Mouse (Mus musculus) cerebellum, adult 9-11 months (tissue): ENCODE measurements around the gene Sh2b2.

Source experiments
- DNase-seq: peaks from one replicate; pipeline ENCODE4 v3.0.0; 2022

Sh2b2 gene

DNA sequence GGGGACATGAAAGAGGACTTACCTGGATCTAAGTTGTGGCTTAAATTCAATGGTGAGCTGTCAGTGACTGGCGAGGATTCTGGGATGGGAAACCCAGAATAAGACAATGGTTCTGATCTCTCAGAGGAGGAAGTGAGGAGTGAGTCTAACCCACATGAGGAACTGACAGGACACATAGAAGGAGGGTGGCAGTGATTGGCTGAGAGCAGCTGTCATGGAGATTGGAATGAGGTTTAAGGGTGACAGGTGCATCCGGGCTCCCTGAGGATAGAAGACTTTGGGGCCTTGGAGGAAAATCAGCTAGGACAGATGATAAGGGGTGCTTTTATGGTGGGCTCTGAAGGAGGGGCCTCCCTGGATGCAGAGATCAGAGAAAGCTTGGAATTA is at the start of gene Sh2b2:
Sh2b2 (minus strand) TSS at position 105 of the 387 bp plus-strand sequence.
- no peak for DNase-seq

DNA sequence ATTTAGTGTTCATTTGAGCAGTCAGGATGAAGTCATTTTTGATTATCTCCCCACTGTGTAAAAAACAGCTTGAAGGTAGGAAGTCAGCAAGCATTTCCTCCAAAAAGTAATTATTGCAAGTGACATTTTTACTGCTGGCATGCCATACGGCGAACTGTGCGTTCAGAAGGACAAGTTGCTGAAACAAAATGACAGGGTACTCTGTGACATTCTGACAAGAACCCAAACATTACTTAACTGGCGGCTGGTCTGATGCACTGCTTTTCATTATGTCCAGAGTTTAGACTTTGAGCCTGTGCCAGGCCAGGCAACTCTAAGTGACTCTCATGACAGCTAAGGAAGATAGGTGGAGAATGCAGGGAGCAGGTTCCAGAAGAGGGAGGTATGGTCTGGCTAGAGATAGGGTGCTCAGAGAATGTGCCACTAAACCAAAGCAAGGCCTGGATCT is 46.6 kb upstream of the Sh2b2 start:
- DNase-seq: peak; percentile 37

DNA sequence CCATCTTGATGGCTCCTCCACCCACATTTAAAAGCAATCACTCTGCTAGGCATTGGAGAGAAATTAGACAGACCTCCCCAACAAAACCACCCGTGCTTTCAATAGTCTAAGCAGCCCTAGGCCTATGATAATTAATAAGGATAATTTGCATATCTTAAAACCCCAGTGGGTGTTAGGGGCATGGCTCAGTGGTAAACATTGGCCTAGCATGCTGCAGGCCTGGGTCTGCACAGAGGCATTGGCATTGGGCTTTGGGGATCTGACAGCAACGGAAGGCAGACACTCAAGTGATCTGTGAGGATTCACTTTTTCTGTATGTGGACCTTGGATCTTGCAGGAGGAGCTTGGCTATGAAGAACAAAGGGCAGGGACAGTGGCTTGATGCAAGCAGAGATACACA is 46.0 kb upstream of the Sh2b2 start:
- no peak for DNase-seq

DNA sequence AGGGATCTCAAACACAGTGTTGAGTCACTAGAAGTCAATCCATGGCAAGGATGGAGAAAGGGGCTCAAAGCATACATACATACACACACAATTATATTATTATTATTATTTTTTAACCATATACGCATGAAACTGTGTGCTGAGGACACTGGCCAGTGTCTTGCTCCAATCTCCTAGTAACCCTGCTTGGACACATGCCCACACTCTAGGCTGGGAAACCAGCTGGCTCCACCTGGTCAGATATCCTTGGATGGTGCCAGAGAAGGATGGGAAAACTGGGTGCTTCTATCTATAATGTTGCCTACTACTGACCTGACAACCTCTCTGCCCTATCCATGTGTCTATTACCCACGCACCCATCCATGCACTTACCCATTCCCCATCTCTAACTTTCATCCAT is 45.2 kb upstream of the Sh2b2 start:
- DNase-seq: peak; percentile 34

DNA sequence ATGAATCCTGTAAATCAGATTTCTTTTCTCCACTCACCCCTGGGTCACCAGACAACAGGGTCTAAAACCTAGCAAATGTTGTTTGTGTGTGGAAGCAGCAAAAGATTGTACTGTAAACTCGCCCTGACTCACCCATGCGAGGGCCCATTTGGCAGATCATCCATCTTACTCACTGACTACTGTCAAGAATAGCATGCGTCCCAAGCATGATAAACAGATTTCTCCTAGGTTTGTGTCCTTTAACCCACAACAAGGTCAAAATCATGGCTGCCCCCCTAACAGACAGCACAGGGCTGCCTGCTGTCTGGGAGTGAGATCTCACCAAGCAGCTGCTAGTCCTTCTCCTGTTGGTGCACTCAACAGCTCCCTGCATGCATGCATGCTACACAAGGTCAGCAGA is 43.4 kb upstream of the Sh2b2 start:
- no peak for DNase-seq

DNA sequence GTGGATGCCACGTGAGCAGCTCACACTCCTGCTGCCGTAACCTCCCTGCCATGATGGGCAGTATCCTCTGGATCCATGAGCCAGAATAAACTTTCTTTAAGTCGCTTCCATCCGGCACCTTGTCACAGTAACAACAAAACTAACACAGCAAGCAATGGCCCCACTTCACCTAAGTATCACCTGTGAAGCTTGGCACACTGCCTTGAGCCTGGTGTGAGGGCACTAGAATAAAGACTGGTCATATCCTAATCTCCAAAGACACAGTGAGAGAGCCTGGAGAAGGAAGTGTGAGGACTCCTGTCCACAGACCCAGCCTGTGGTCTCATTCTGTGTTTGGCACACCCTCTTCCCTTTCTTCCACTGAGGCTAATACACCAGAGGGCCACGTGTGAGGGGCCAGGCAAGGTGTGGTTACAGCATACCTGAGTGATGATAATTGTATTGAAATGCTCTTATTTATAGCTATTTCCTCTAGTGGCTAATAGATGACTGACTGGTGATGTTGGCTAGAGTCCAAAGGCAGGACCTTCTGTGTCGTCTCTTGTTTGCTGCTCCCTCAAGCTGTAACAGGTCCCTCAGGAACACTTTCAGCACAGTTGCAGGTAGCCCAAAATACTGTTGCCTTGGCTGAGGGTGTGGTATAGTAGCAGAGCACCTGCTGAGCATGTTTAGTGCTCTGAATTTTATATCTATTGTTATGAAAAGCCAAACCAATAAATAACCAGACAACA is 42.2 kb upstream of the Sh2b2 start:
- peak; percentile 27 for DNase-seq

DNA sequence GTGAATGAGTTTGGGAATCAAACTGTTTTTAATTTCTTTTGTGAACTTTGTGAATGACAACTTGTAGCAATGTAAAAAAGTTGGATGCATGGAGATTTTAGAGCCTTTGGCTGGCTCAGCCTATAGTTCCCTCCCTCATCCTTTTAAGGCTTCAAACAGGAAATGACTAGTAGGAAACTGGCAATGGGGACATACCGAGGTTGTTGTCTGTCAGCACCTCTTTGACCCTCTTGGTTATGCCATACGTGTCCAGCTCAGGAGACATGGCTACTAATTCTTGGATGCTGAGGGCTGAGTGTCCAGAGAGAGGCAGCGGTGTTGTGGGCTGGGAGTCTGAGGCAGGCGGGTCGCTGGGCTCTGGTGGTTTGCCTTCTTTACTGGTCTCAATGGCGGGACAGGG is 40.2 kb upstream of the Sh2b2 start:
- no peak for DNase-seq

DNA sequence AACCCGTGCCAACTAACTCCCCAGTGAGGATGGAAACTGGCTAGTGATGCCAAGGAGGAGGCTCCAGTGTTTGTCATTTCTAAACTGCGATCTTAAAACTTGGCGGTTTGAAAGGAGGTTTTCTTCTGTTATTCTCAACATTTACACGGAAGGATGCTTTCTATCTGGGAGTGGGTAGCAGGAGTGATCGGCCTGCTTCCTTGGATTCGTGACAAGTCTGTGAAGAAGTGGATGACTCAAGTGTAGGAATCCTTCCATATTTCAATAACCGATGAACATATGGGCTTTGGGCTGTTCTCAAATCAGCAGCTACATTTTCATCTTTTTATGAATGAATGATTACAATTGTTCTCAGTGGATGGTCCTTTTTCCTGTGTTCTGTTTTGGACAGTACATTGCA is 38.8 kb upstream of the Sh2b2 start:
- DNase-seq: no peak

DNA sequence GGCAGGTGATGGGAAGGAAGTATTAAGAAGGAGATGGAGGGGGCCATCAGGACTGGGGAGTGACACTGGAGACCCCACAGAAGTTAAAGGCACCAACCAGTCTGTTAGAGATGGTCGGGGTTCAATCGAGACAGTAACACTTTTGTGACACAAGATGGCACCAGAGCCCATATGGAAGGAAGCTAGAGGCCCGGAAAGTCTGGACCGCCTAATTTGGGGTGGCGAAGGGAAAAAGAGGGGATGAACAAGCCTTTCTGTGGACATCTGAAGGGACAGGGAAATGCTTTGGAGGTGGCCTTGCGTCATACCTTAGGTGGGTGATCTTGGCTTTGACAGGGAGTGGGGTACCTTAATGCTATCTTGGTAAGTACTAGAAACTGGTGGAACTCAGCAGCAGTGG is 35.0 kb upstream of the Sh2b2 start:
- no peak for DNase-seq

DNA sequence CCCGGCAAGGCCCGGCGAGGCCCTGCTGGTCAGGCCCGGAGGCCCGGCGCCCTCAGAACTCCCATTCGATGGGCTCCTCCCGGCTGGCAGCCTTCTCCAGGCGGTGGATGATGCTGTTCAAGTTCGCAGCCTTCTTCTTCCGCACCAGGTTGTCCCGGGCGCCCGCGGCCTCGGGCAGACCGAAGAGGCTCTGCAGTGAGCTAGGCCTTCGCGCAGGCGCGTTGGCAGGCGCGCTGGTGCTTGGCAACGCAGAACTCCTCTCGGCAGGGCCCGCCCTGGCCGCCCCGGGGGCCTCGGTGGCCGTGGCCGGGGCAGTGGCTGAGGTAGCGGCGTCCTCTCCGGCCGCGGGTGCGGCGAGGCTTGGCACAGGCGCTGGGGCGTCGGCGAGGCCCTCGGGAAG is 28.4 kb upstream of the Sh2b2 start:
- DNase-seq: no peak

DNA sequence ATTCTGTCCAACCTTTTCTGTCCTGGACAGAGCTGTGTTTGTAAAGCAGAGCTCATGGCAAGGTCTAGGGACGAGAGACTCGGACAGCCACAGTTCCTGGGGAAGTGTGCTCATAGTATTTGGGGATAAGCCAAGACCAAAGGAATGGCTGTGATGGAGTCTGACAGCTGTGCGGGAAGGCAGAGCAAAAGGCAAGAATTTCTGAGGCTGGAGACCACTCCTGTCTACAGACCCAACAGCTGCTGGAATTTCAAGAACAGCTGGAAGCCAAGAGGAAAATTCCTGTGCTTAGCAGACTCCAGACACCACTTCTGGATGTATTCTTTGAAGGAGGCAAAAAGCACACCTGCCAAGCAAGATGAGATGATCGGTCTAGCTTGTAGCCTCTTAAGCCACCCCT is 23.6 kb upstream of the Sh2b2 start:
- DNase-seq: no peak

DNA sequence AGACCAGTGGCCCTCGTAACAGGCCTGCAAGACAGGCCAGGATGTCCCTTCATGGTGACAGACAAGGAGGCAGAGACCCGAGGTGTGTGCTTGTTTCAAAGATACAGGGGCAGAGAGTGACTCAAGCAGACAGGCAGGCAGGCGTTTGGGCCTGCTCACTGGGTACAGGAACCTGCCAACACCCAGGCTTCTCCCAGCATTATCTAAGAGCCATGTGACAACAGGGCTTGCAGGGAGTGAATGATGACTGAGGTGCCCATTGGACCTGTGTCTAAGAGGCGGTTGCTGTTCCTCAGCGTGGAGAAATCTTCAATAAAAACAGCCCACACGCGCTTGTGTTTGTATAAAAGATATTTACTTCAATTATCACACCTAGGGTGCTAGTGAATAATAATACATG is 19.7 kb upstream of the Sh2b2 start:
- DNase-seq: no peak

DNA sequence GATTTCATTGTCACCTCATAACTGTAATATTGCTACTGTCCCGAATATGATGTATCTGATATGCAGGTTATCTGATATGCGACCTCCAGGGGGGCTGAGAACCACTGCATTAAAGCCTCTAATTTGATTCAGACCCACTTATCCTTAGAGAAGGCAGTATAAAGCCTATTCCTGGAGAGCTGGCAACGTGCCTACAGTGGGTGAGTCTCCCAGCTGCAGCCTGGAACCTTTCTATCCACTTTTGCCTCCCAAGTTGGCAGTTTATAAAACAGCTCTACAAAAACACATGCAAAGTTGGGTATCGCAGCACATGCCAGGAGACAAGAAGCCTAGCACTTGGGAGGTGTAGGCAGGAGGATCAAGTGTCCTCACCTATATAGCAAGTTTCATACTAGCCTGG is 17.0 kb upstream of the Sh2b2 start:
- no peak for DNase-seq

DNA sequence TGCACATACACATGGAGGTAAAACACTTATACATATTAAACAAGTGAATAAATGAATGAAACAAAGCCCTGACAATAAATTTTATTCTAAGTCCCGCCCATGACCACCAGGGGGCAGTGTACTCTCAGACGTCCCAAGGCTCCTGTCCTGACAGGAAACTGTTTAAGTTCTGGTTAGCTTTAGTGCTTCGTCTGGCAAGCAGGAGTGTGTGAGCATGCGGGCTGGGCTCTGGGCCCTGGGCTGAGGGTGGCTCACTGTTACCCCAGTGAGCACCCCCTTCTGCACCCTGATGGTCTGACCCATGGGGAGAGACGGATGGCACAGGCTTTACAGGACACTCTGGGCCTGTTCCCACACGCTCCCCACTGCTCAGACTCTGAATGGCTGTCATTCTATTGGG is 12.6 kb upstream of the Sh2b2 start:
- peak; percentile 42 for DNase-seq

DNA sequence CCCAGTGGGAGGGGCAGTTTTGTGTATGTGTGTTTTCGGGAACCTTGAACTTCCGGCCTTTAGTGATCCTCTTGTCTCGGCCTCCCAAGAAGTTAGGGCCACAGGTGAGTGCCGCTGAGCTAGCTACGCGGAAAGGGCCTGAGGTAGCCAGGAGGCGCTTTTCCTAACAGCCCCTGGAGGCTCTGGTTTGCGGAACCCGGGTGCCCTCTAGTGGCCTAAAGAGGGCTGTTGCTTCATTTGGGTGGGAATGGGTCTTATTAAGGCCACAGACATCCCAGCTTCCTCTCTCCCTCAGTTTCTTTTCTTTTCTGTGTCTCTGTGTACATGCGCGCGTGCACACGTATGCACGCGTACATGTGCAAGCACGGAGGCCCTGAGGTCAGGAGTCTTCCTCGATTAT is 6.5 kb upstream of the Sh2b2 start:
- peak; percentile 61 for DNase-seq

DNA sequence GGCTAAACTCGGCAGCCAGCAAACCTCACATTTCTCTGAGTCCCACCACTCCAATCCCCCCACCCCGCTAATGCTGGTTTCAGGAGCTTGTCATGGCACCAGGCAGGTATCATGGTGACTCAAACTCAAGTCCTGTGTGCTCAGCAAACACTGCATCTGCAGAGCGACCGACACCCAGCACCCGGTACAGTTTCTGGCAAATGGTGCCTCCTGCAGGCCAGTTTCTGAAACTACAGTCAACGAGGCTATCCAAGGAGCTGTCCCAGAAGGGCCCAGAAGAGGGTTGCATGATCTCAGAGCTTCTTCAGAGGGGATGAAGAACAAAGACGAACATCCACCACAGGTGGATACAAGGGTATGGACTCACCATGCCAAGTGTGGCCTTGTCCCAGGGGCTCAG is 4.6 kb upstream of the Sh2b2 start:
- no peak for DNase-seq

DNA sequence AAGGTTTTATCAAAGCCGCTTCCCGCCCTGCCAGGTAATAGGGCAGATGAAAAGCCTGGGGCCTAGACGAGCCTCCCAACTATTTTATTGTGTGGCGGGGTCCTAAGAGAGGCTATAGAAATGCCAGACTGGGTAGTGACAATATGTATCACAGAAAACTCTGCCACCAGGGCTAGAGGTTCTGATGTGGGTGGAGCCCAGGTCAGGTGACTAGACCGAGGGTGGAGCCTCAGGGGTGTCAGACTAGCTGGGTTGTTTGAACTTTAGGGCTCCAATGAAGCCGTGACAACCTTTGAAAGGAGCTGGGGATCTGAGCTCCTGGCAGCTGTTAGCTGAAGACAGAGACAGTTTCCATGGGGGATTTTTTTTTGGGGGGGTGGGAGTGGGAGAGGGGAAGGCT is 2.1 kb upstream of the Sh2b2 start:
- DNase-seq: no peak

DNA sequence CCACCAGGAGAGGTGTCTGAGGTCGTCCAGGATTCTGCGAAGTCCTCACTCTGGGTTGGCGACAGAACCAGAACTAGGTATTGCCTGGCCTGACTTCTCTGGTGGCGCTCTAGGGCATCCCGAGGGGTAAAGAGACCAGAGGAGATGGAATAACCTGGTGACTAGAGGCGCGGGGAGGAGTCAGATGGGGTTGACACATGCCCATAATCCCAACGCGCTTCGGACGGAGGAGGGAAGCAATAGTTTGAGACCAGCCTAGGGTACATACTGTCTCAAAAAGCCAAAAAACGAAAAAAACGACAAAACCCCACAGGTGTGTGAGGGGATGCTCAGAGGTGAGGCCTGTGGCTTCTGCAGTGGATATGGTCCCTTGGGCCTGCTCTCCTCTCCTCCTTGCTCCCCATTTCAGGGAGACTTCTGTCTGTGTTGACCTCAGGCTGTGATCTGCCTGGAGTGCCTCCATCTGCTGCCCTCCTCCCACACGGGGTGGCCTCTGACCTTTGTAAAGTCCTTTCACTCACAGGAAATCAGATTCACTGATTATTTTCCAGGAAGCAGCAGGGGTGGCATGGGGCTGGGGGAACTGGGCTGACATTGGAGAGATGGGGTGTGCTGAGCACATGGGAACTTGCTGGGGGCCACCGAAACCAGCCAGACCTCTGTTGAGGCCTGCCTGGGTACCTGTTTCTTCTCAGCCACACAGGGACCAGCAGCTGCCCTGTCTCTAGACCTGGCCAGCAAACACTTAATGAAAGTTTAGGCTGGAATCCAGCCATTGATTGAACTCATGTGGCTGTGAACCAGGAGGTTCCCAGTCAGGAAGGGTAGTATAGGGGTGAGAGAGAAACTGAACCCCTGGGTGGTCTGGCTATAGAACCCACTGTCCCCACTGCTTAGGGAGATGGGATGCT is 560 bp downstream of the Sh2b2 start:
- no peak for DNase-seq

DNA sequence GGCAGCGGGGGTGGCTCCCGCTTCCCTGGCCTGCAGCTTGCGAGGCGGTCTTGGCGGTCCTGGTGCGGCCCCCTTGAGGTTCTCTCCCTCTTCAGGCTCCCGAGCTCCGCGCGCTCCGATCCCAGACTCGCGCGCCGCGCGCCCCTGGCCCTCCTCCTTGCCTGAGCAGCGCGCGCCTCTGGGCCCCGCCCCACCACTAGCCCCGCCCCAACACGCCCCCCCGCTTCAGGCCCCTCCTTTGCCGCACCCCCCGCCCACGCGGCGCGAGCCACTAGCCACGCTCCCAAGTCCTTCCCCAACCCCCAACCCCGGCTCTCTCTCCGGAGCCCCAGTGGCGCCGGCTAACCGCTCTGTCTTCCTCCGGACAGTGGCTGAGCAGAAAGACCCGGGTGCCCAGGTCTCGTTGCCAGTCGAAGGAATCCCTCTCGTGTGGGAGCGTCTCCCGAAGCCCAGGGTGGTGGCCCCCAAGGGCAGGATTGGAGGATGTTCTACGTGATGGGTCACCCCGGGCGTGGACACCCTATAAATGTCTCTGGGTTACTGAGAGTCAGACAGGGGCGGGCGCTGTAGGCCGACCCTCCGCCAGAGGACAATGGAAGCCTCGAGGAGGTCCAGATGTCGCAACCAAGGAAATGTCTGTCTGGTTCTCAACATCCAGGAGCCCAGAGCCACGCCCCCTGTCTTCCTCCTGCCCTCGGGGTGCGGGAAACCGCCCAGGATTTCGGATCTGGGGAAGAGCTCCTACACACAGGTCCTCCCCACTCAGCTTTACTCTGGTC is 1.4 kb downstream of the Sh2b2 start:
- peak; percentile 48 for DNase-seq

DNA sequence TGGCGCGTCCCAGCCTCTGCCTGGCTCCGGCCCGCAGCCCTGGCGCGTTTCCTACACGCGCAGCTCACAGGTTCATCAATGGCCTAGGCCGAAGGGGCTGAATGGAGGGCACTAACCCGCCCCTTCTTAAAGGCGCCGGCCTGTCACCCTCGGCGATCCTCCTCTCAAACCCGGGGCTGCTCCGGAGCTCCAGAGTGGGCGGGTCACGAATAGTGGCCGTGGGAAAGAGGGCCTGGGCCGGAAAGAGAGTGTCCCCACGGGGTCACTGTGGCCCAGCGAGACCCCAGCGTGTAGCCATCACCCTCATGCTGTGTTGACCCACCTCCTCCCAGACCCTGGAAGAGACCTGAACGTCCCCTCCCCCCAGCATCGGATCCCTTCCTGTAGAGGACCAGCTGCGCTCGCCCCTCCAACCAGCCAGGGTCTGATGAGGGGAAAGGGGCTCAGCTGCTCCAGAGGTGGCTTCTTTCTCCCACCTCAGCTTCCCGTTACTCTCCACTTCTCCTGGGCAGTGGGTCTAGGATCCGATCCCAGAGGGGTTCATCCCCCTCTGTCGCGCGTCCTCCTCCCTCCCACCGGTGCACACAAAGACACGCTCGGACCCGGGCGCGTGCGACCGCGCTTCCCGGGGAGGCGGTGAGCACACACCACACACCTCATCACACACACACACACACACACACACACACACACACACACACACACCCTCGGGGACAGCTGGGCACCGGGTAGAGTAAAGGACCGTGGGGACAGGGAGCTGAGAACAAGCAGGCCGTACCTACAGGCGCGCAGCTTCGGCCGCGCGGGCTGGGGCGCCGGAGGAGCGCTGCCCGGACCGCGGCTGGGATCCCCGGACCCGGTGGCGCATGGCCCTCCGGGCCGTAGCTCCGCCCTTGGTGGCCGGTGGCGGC is 2.2 kb downstream of the Sh2b2 start:
- peak; percentile 18 for DNase-seq

DNA sequence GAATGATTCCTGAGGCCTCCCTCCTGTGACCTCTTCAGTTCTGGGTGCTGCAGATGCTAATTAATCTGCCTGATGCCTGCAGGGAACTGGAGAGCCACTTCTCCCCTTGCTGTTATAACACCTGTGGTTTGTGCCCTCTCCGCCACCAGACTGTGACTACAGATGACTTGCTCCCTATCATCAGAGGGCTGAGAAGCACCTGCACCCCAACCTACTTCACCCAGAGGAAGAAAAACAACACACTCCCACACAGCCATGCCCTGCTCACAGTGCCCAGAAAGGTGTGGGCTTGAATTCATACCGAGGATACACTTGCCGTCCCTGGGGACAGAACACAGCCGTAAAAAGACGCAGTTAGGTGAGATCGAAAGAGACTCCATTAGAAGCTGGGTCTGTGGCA is 5.2 kb downstream of the Sh2b2 start:
- DNase-seq: no peak

DNA sequence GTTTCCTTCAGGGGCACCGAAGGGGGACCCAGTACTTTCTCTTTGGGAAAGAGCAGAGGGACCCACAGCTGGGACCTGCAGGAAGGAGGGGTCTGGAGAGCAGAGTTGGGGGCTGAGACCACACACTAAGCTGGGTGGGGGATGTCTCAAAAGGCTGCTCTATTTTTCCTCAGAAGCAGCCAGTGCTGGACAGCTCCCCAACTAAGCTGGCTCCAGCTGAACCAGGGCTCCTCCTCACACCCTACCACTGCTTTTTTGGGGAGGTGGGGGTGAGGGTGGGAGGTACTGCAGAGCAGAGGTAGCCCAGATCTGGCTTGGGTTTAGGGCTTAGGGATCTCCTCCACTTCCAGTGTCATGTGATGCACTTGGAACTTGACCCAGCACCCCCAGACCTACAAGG is 6.0 kb downstream of the Sh2b2 start:
- no peak for DNase-seq
